Mouse (Mus musculus): ENCODE results near the gene Fgfr2. TPM values are rescaled to one million over a fixed set of nuclear protein-coding genes. Genes with fewer than 3 reads are reported as not detected.

Gene Fgfr2
- polyA plus RNA-seq, 1 experiment: 1.7 TPM

DNA sequence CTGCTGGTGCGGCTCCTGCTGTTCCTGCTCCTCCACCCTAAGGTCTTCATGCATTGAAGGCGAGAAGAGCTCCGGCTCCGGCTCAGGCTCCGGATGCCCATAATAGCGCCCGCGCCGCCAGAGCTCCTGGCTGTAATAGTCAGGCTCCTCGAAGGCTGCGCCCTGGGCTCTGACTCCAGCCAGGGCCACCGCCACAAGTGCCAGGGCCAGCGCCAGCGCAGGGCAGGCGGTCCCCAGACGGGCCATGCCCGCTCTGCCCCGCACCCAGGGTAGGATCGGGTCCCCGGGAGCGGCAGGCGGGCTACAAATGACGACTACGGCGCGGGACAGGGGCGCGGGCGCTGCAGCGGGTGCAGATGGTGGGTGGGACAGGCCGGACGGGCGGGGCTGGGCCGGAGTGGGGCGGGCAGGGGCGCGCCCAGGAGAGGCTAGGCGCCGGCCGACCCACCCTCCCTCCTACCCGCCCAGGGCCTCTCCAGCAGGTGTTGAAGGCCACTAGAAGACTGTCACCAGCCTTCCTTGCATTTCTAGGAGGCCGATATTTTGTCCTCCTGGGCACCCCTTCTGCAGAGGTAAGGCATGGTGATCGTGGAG, 968.7 kb downstream of the Fgfr2 start, which contains the start of gene Cpxm2:
Cpxm2 (minus strand) TSS at position 372 of the 594 bp plus-strand sequence.
- no peak within 1 kb of the TSS for H3K4me3 ChIP-seq (ENCODE audit: insufficient read depth, poor library complexity, severe bottlenecking)
- H3K36me3 ChIP-seq (ENCODE audit: control insufficient read depth, insufficient read depth): no peaks in the 10 kb centered on the region
- no peaks in the 10 kb centered on the region for H3K79me3 ChIP-seq (ENCODE audit: low read depth)
- TF ChIP-seq FOSL1 (IDR thresholded peaks at IDR 0.05; ENCODE audit: insufficient read depth, low read length, poor library complexity, severe bottlenecking): no peak
- TF ChIP-seq USF1 (IDR thresholded peaks at IDR 0.05; ENCODE audit: low read depth): no peak
- no peak for TF ChIP-seq MYOD1 (IDR thresholded peaks at IDR 0.05; ENCODE audit: control insufficient read depth, insufficient read length, low read depth)
- no peak for TF ChIP-seq MYOG (IDR thresholded peaks at IDR 0.05; ENCODE audit: control insufficient read depth, extremely low read depth, insufficient read length)
- TF ChIP-seq CTCF (IDR thresholded peaks at IDR 0.05; ENCODE audit: control insufficient read depth, insufficient read depth, insufficient read length): no peak
- no peak for TF ChIP-seq CEBPB (IDR thresholded peaks at IDR 0.05; ENCODE audit: low read depth)
- no peak for TF ChIP-seq MAX (IDR thresholded peaks at IDR 0.05)
- H3K27me3 ChIP-seq (ENCODE audit: control insufficient read depth, insufficient read depth, insufficient read length): peaks cover 63% of the 10 kb centered on the region
- no peak within 1 kb of the TSS for H3ac ChIP-seq (ENCODE audit: control insufficient read depth, insufficient read length, low read depth)
- no peaks in the 10 kb centered on the region for H3K79me2 ChIP-seq (ENCODE audit: control insufficient read depth, insufficient read depth)

DNA sequence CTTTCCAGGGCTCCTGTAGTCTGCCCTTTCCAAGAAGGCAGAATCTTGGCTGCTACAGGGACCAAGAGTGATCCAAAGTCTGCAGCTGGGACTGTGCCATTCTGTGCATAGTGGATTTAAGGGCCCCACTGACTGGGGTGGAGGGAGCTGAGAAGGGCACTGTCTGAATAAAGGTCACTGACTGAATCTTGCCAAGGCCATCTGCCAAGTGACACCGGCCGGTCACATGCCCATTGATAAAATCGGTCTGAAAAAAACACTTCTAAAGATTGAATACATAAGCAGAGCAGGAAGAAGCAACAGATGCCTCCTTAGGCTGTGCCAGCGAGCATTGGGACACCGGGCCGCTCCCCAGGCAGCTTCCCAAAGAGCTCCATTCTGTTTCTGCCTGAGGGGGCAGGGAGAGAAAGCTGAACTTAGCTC, 969.4 kb downstream of the Fgfr2 start:
- Histone ChIP-seq H3K36me3 (ENCODE audit: control insufficient read depth, insufficient read depth) (no peaks in the 10 kb centered on the region), H3K4me3 (ENCODE audit: insufficient read depth, poor library complexity, severe bottlenecking) (no peak overlapping the region), H3K27me3 (ENCODE audit: control insufficient read depth, insufficient read depth, insufficient read length) (peaks cover 59% of the 10 kb centered on the region), H3K79me2 (ENCODE audit: control insufficient read depth, insufficient read depth) (no peaks in the 10 kb centered on the region), H3ac (ENCODE audit: control insufficient read depth, insufficient read length, low read depth) (no peak overlapping the region), H3K79me3 (ENCODE audit: low read depth) (no peaks in the 10 kb centered on the region)
- TF ChIP-seq MYOD1 (IDR thresholded peaks at IDR 0.05; ENCODE audit: control insufficient read depth, insufficient read length, low read depth): no peak
- TF ChIP-seq FOSL1 (IDR thresholded peaks at IDR 0.05; ENCODE audit: insufficient read depth, low read length, poor library complexity, severe bottlenecking): no peak
- no peak for TF ChIP-seq CTCF (IDR thresholded peaks at IDR 0.05; ENCODE audit: control insufficient read depth, insufficient read depth, insufficient read length)
- no peak for TF ChIP-seq MAX (IDR thresholded peaks at IDR 0.05)
- no peak for TF ChIP-seq MYOG (IDR thresholded peaks at IDR 0.05; ENCODE audit: control insufficient read depth, extremely low read depth, insufficient read length)
- no peak for TF ChIP-seq CEBPB (IDR thresholded peaks at IDR 0.05; ENCODE audit: low read depth)
- no peak for TF ChIP-seq USF1 (IDR thresholded peaks at IDR 0.05; ENCODE audit: low read depth)

DNA sequence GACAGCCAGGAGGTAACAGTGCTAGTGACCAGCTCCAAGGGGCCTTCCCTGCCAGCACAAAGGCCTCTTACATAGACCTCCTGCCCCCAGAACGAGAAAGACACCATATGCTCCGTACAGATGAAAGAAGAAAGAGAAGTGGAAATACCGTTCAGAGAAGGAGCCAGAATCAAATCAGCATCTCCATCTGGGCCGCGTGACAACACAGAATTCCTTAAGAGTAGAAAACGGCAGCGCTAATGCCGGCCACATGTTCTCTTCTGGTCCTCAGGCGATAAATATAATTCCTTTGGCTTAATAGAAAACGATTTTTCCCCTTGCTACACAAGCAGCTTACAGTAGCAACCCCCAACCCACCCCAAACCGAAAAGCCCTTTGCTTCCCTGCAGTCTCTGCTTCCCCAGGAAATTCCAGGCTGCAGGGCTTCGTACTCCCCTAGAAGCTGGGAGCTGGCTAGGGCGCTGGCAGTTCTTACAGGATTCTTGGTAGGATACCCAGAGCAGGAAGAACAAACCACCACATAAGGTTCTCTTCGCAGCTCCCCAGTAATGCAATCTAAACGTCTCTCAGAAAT, 977.8 kb downstream of the Fgfr2 start:
- Histone ChIP-seq H3K79me3 (ENCODE audit: low read depth) (no peaks in the 10 kb centered on the region), H3K27me3 (ENCODE audit: control insufficient read depth, insufficient read depth, insufficient read length) (peaks cover 20% of the 10 kb centered on the region), H3K4me3 (ENCODE audit: insufficient read depth, poor library complexity, severe bottlenecking) (no peak overlapping the region), H3K79me2 (ENCODE audit: control insufficient read depth, insufficient read depth) (no peaks in the 10 kb centered on the region), H3ac (ENCODE audit: control insufficient read depth, insufficient read length, low read depth) (no peak overlapping the region), H3K36me3 (ENCODE audit: control insufficient read depth, insufficient read depth) (no peaks in the 10 kb centered on the region)
- no peak for TF ChIP-seq USF1 (IDR thresholded peaks at IDR 0.05; ENCODE audit: low read depth)
- no peak for TF ChIP-seq MYOD1 (IDR thresholded peaks at IDR 0.05; ENCODE audit: control insufficient read depth, insufficient read length, low read depth)
- TF ChIP-seq CEBPB (IDR thresholded peaks at IDR 0.05; ENCODE audit: low read depth): no peak
- no peak for TF ChIP-seq FOSL1 (IDR thresholded peaks at IDR 0.05; ENCODE audit: insufficient read depth, low read length, poor library complexity, severe bottlenecking)
- TF ChIP-seq MYOG (IDR thresholded peaks at IDR 0.05; ENCODE audit: control insufficient read depth, extremely low read depth, insufficient read length): no peak
- no peak for TF ChIP-seq MAX (IDR thresholded peaks at IDR 0.05)
- TF ChIP-seq CTCF (IDR thresholded peaks at IDR 0.05; ENCODE audit: control insufficient read depth, insufficient read depth, insufficient read length): no peak

DNA sequence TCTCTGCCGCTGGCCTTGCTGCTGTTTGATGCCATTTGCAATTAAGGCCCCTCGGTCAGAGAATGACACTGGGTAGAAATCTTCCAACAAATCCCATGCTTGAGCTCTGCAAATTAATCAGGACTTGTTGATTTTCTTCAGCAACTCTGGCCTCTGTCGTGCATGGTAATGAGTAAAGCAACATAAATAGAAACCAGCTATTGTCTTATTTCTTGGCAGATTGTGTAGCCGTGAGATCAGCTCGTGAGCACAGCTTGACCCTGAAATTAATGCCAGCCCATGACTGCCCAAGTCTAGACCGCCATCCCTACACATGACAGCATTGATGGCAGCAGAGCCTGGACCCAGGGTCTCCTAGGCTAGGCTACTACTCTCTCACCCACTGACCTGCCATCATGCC, 994.5 kb downstream of the Fgfr2 start:
- no peaks in the 10 kb centered on the region for H3K79me2 ChIP-seq (ENCODE audit: control insufficient read depth, insufficient read depth)
- no peaks in the 10 kb centered on the region for H3K79me3 ChIP-seq (ENCODE audit: low read depth)
- TF ChIP-seq FOSL1 (IDR thresholded peaks at IDR 0.05; ENCODE audit: insufficient read depth, low read length, poor library complexity, severe bottlenecking) (no peak), CEBPB (IDR thresholded peaks at IDR 0.05; ENCODE audit: low read depth) (no peak), USF1 (IDR thresholded peaks at IDR 0.05; ENCODE audit: low read depth) (no peak), MYOD1 (IDR thresholded peaks at IDR 0.05; ENCODE audit: control insufficient read depth, insufficient read length, low read depth) (no peak), CTCF (IDR thresholded peaks at IDR 0.05; ENCODE audit: control insufficient read depth, insufficient read depth, insufficient read length) (no peak), MYOG (IDR thresholded peaks at IDR 0.05; ENCODE audit: control insufficient read depth, extremely low read depth, insufficient read length) (no peak), MAX (IDR thresholded peaks at IDR 0.05) (no peak)
- peaks cover 13% of the 10 kb centered on the region for H3K27me3 ChIP-seq (ENCODE audit: control insufficient read depth, insufficient read depth, insufficient read length)
- no peak overlapping the region for H3K4me3 ChIP-seq (ENCODE audit: insufficient read depth, poor library complexity, severe bottlenecking)
- no peak overlapping the region for H3ac ChIP-seq (ENCODE audit: control insufficient read depth, insufficient read length, low read depth)
- H3K36me3 ChIP-seq (ENCODE audit: control insufficient read depth, insufficient read depth): no peaks in the 10 kb centered on the region

DNA sequence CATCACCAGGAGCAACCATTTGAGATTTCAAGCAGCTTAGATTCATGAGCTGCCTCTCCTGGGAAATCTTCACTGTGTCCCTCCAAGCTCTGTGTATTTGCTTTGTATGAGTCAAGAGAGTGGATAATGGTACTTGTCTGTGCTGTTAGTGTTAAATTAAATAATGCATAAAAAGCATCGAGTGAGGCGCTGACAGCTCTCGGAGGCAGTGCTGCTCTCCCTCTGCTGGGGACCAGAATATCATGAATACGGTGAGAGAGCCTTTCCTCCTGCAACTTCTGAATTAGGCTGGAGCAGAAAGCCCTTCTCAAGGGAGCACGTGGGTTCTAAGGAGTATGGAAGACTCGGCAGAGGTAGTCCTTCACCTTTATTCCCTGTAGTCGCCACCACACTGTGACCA, 998.2 kb downstream of the Fgfr2 start:
- Histone ChIP-seq H3K36me3 (ENCODE audit: control insufficient read depth, insufficient read depth) (no peaks in the 10 kb centered on the region), H3K79me2 (ENCODE audit: control insufficient read depth, insufficient read depth) (no peaks in the 10 kb centered on the region), H3K4me3 (ENCODE audit: insufficient read depth, poor library complexity, severe bottlenecking) (no peak overlapping the region), H3K27me3 (ENCODE audit: control insufficient read depth, insufficient read depth, insufficient read length) (peaks cover 13% of the 10 kb centered on the region), H3K79me3 (ENCODE audit: low read depth) (no peaks in the 10 kb centered on the region), H3ac (ENCODE audit: control insufficient read depth, insufficient read length, low read depth) (no peak overlapping the region)
- TF ChIP-seq FOSL1 (IDR thresholded peaks at IDR 0.05; ENCODE audit: insufficient read depth, low read length, poor library complexity, severe bottlenecking) (no peak), USF1 (IDR thresholded peaks at IDR 0.05; ENCODE audit: low read depth) (no peak), CTCF (IDR thresholded peaks at IDR 0.05; ENCODE audit: control insufficient read depth, insufficient read depth, insufficient read length) (no peak), CEBPB (IDR thresholded peaks at IDR 0.05; ENCODE audit: low read depth) (no peak), MAX (IDR thresholded peaks at IDR 0.05) (no peak), MYOG (IDR thresholded peaks at IDR 0.05; ENCODE audit: control insufficient read depth, extremely low read depth, insufficient read length) (no peak), MYOD1 (IDR thresholded peaks at IDR 0.05; ENCODE audit: control insufficient read depth, insufficient read length, low read depth) (no peak)
